Mouse (Mus musculus) stomach, embryonic 16.5 days (tissue): ENCODE results near the gene Wap. TPM values are rescaled to one million over a fixed set of nuclear protein-coding genes. Genes with fewer than 3 reads are reported as not detected.

ENCODE experiments used
- polyA plus RNA-seq: library from polyadenylated mRNA; unstranded; fragments of >200 nt; fragmentation: Nextera tagmentation; extraction: Ambion mirVana; gene quantifications from 2 replicates; pipeline ENCODE4 v1.2.1, GENCODE M21; 2015

The Wap gene
- polyA plus RNA-seq, 1 experiment from 2014 or later: not detected

Other genes with a start within 250 kb of the Wap start
- 9.8 and 10.2 TPM in 2 replicates for gene Zmiz2, start 249.6 kb downstream of the Wap start, polyA plus RNA-seq
- 4,720 and 4,955 TPM in 2 replicates for gene Ppia, start 223.2 kb downstream of the Wap start, polyA plus RNA-seq
- gene H2afv, start 194.2 kb downstream of the Wap start, polyA plus RNA-seq: 357 and 363 TPM in 2 replicates
- gene Purb, start 162.7 kb downstream of the Wap start, polyA plus RNA-seq: 30.9 and 31.0 TPM in 2 replicates
- gene Myo1g, start 117.7 kb downstream of the Wap start, polyA plus RNA-seq: 3.5 and 3.9 TPM in 2 replicates
- 64.9 and 66.5 TPM in 2 replicates for gene Ccm2, start 91.8 kb downstream of the Wap start, polyA plus RNA-seq
- gene Nacad, start 32.6 kb downstream of the Wap start, polyA plus RNA-seq: 7.2 and 9.4 TPM in 2 replicates
- 40.4 and 44.0 TPM in 2 replicates for gene Tbrg4, start 12.6 kb downstream of the Wap start, polyA plus RNA-seq
- 6.0 and 6.4 TPM in 2 replicates for gene Ramp3, start 19.9 kb upstream of the Wap start, polyA plus RNA-seq
- not detected in 2 replicates for gene Gm11983, start 199.0 kb upstream of the Wap start, polyA plus RNA-seq